Mouse (Mus musculus) embryonic facial prominence, embryonic 13.5 days (tissue): ENCODE data around the gene Rasal2. TPM values are rescaled to one million over a fixed set of nuclear protein-coding genes. Genes with fewer than 3 reads are reported as not detected.
A peak's percentile ranks its signal among the peaks of the same experiment; 100 is the strongest.

ENCODE experiments used
- ATAC-seq: fragments of 200-750 bp; cut with Nextera tagmentation; 2 replicates; pipeline ENCODE4 v1.8.0; 2017; ENCODE audit warnings: low read depth; ENCODE audit not compliant: insufficient number of reproducible peaks, insufficient read depth, low FRiP score, low TSS enrichment
- H3K27ac ChIP-seq: fragments of 300-500 bp; sonication (generic); 2 replicates; pipeline ENCODE4 v1.5.1; 2015; ENCODE audit warnings: moderate library complexity, mild to moderate bottlenecking, inconsistent platforms
- H3K27me3 ChIP-seq: fragments of 300-500 bp; sonication (generic); 2 replicates; pipeline ENCODE4 v1.6.1; 2015; ENCODE audit warnings: mild to moderate bottlenecking, inconsistent platforms
- H3K36me3 ChIP-seq: fragments of 300-500 bp; sonication (generic); 2 replicates; pipeline ENCODE4 v1.6.1; 2015; ENCODE audit warnings: mild to moderate bottlenecking, inconsistent platforms
- H3K4me1 ChIP-seq: fragments of 300-500 bp; sonication (generic); 2 replicates; pipeline ENCODE4 v1.6.1; 2015; ENCODE audit warnings: inconsistent platforms
- H3K4me2 ChIP-seq: fragments of 300-500 bp; sonication (generic); 2 replicates; pipeline ENCODE4 v1.6.1; 2015; ENCODE audit warnings: moderate library complexity, mild to moderate bottlenecking, inconsistent platforms
- H3K4me3 ChIP-seq: fragments of 300-500 bp; sonication (generic); 2 replicates; pipeline ENCODE4 v1.5.1; 2015; ENCODE audit warnings: mild to moderate bottlenecking, inconsistent platforms
- H3K9ac ChIP-seq: fragments of 300-500 bp; sonication (generic); 2 replicates; pipeline ENCODE4 v1.6.1; 2015; ENCODE audit warnings: mild to moderate bottlenecking, inconsistent platforms
- H3K9me3 ChIP-seq: fragments of 300-500 bp; sonication (generic); 2 replicates; pipeline ENCODE4 v1.6.1; 2016; ENCODE audit warnings: inconsistent platforms
- WGBS: fragments of 180-500 bp; shearing (Covaris S2); methylation state at CpG from one replicate; pipeline ENCODE4 v1.1.7; 2015; ENCODE audit warnings: mixed read lengths; 5-methylcytosine and 5-hydroxymethylcytosine counted together
- polyA plus RNA-seq: library from polyadenylated mRNA; unstranded; fragments of >200 nt; fragmentation: Nextera tagmentation; extraction: Ambion mirVana; gene quantifications from 2 replicates; pipeline ENCODE4 v1.2.1, GENCODE M21; 2015

Rasal2 gene
- polyA plus RNA-seq, 1 experiment from 2014 or later, result 9.9 TPM

- no peak for ATAC-seq
- Histone ChIP-seq H3K4me2 (peak overlapping the region; percentile 16; the same call in 1 of the 2 replicates), H3K9ac (no peak overlapping the region), H3K27ac (no peak overlapping the region), H3K4me3 (no peak overlapping the region), H3K27me3 (no peaks in the 10 kb centered on the region), H3K36me3 (peaks cover 9% of the 10 kb centered on the region; the same call in 1 of the 2 replicates), H3K9me3 (no peaks in the 10 kb centered on the region), H3K4me1 (peaks cover 4% of the 10 kb centered on the region)
- WGBS, result 35% methylated on average over 9 of the region's 9 CpGs
These were observed 233.2 kb downstream of the Rasal2 start for GRCm38 (mm10) chr1:157178988-157179764.

- no peak overlapping the region for H3K9ac ChIP-seq
- no peak overlapping the region for H3K4me3 ChIP-seq
- no peaks in the 10 kb centered on the region for H3K27me3 ChIP-seq
- ATAC-seq, result no peak
- H3K4me1 ChIP-seq, result no peaks in the 10 kb centered on the region
- WGBS, result 84% methylated on average over 8 of the region's 8 CpGs
- no peaks in the 10 kb centered on the region for H3K9me3 ChIP-seq
- H3K4me2 ChIP-seq, result no peak overlapping the region
- no peak overlapping the region for H3K27ac ChIP-seq
- H3K36me3 ChIP-seq, result no peaks in the 10 kb centered on the region
These were observed 243.1 kb downstream of the Rasal2 start for GRCm38 (mm10) chr1:157169292-157169691.

GRCm38 (mm10) chr1:157168891-157169290 lies 243.5 kb downstream of the Rasal2 start:
- Histone ChIP-seq H3K4me3 (no peak overlapping the region), H3K27me3 (no peaks in the 10 kb centered on the region), H3K4me1 (no peaks in the 10 kb centered on the region), H3K4me2 (no peak overlapping the region), H3K9me3 (no peaks in the 10 kb centered on the region), H3K27ac (no peak overlapping the region), H3K36me3 (no peaks in the 10 kb centered on the region), H3K9ac (no peak overlapping the region)
- ATAC-seq, result no peak
- 89% methylated on average over 7 of the region's 7 CpGs for WGBS

GRCm38 (mm10) chr1:157153781-157154180 lies 258.6 kb downstream of the Rasal2 start:
- no peak for ATAC-seq
- Histone ChIP-seq H3K36me3 (peaks cover 6% of the 10 kb centered on the region; the same call in 1 of the 2 replicates), H3K27ac (no peak overlapping the region), H3K9me3 (no peaks in the 10 kb centered on the region), H3K9ac (no peak overlapping the region), H3K27me3 (no peaks in the 10 kb centered on the region), H3K4me2 (no peak overlapping the region), H3K4me3 (no peak overlapping the region), H3K4me1 (no peaks in the 10 kb centered on the region)

GRCm38 (mm10) chr1:157150107-157150506 lies 262.3 kb downstream of the Rasal2 start:
- ATAC-seq, result no peak
- Histone ChIP-seq H3K4me2 (no peak overlapping the region), H3K9me3 (no peaks in the 10 kb centered on the region), H3K27ac (no peak overlapping the region), H3K9ac (no peak overlapping the region), H3K27me3 (no peaks in the 10 kb centered on the region), H3K4me3 (no peak overlapping the region), H3K36me3 (peaks cover 7% of the 10 kb centered on the region; the same call in 1 of the 2 replicates), H3K4me1 (no peaks in the 10 kb centered on the region)
- 91% methylated on average over 1 of the region's 1 CpGs for WGBS

GRCm38 (mm10) chr1:157144621-157145020 lies 267.8 kb downstream of the Rasal2 start:
- no peak overlapping the region for H3K27ac ChIP-seq
- H3K4me1 ChIP-seq, result no peaks in the 10 kb centered on the region
- WGBS, result 87% methylated on average over 3 of the region's 3 CpGs
- no peak overlapping the region for H3K4me3 ChIP-seq
- no peak overlapping the region for H3K9ac ChIP-seq
- no peaks in the 10 kb centered on the region for H3K9me3 ChIP-seq
- H3K27me3 ChIP-seq, result no peaks in the 10 kb centered on the region
- peaks cover 7% of the 10 kb centered on the region; the same call in 1 of the 2 replicates for H3K36me3 ChIP-seq
- ATAC-seq, result no peak
- no peak overlapping the region for H3K4me2 ChIP-seq

- ATAC-seq, result no peak
- H3K27me3 ChIP-seq, result no peaks in the 10 kb centered on the region
- WGBS, result 59% methylated on average over 7 of the region's 7 CpGs
- H3K4me2 ChIP-seq, result no peak overlapping the region
- no peaks in the 10 kb centered on the region for H3K4me1 ChIP-seq
- no peak overlapping the region for H3K27ac ChIP-seq
- no peak overlapping the region for H3K9ac ChIP-seq
- peaks cover 7% of the 10 kb centered on the region; the same call in 1 of the 2 replicates for H3K36me3 ChIP-seq
- no peak overlapping the region for H3K4me3 ChIP-seq
- H3K9me3 ChIP-seq, result no peaks in the 10 kb centered on the region
These were observed 269.0 kb downstream of the Rasal2 start for GRCm38 (mm10) chr1:157143326-157143932.

GRCm38 (mm10) chr1:157141014-157141413 lies 271.4 kb downstream of the Rasal2 start:
- WGBS, result 77% methylated on average over 3 of the region's 3 CpGs
- no peaks in the 10 kb centered on the region for H3K9me3 ChIP-seq
- H3K9ac ChIP-seq, result no peak overlapping the region
- no peaks in the 10 kb centered on the region for H3K4me1 ChIP-seq
- ATAC-seq, result no peak
- no peak overlapping the region for H3K4me3 ChIP-seq
- no peaks in the 10 kb centered on the region for H3K27me3 ChIP-seq
- H3K27ac ChIP-seq, result no peak overlapping the region
- H3K36me3 ChIP-seq, result peaks cover 6% of the 10 kb centered on the region; the same call in 1 of the 2 replicates
- H3K4me2 ChIP-seq, result no peak overlapping the region

- Histone ChIP-seq H3K9ac (no peak overlapping the region), H3K4me1 (no peaks in the 10 kb centered on the region), H3K27me3 (no peaks in the 10 kb centered on the region), H3K4me2 (no peak overlapping the region), H3K27ac (no peak overlapping the region), H3K9me3 (no peaks in the 10 kb centered on the region), H3K4me3 (no peak overlapping the region), H3K36me3 (no peaks in the 10 kb centered on the region)
- no peak for ATAC-seq
- WGBS, result 75% methylated on average over 1 of the region's 1 CpGs
These were observed 274.5 kb downstream of the Rasal2 start for GRCm38 (mm10) chr1:157137854-157138241.

GRCm38 (mm10) chr1:157137132-157137853 lies 275.1 kb downstream of the Rasal2 start:
- Histone ChIP-seq H3K4me1 (no peaks in the 10 kb centered on the region), H3K27me3 (no peaks in the 10 kb centered on the region), H3K9ac (no peak overlapping the region), H3K4me3 (no peak overlapping the region), H3K27ac (no peak overlapping the region), H3K36me3 (no peaks in the 10 kb centered on the region), H3K9me3 (no peaks in the 10 kb centered on the region), H3K4me2 (no peak overlapping the region)
- ATAC-seq, result peak; percentile 62; the same call in 1 of the 2 replicates
- 71% methylated on average over 9 of the region's 9 CpGs for WGBS

GRCm38 (mm10) chr1:157128219-157128618 lies 284.2 kb downstream of the Rasal2 start:
- Histone ChIP-seq H3K9me3 (no peaks in the 10 kb centered on the region), H3K9ac (no peak overlapping the region), H3K4me1 (no peaks in the 10 kb centered on the region), H3K27ac (no peak overlapping the region), H3K27me3 (no peaks in the 10 kb centered on the region), H3K4me3 (no peak overlapping the region), H3K4me2 (no peak overlapping the region), H3K36me3 (no peaks in the 10 kb centered on the region)
- WGBS, result 84% methylated on average over 2 of the region's 2 CpGs
- ATAC-seq, result no peak
